Mouse (Mus musculus) CD8-positive naive resting alpha-beta T cell, adult 2 months (primary cell): ENCODE data around the gene Fam178b.
"Not testable (repeated sequence)": the region's sequence is repeated elsewhere in the genome, so short reads cannot be mapped to it uniquely, and the experiment has no call there.

Experiments used
- DNase-seq, 2 experiments: peaks; one replicate each; pipeline ENCODE4 v3.0.0; 2022; ENCODE audit warnings: low read depth in 2 of 2, low spot score in 2 of 2

Gene Fam178b

GRCm38 (mm10) chr1:36631391-36631790 lies 51.6 kb downstream of the Fam178b start:
- no peak for DNase-seq

GRCm38 (mm10) chr1:36630053-36630739 lies 52.8 kb downstream of the Fam178b start:
- no peak for DNase-seq

- no peak for DNase-seq
These were observed 54.4 kb downstream of the Fam178b start for GRCm38 (mm10) chr1:36628585-36628984.

- DNase-seq = no peak
These were observed 57.5 kb downstream of the Fam178b start for GRCm38 (mm10) chr1:36625442-36625841.

GRCm38 (mm10) chr1:36615958-36616357 lies 67.0 kb downstream of the Fam178b start:
- not testable (repeated sequence) for DNase-seq

- no peak for DNase-seq
These were observed 67.8 kb downstream of the Fam178b start for GRCm38 (mm10) chr1:36615188-36615587.

- no peak for DNase-seq
These were observed 68.4 kb downstream of the Fam178b start for GRCm38 (mm10) chr1:36614584-36614983.

- no peak for DNase-seq
These were observed 69.5 kb downstream of the Fam178b start for GRCm38 (mm10) chr1:36613374-36613895.

- no peak for DNase-seq
These were observed 70.6 kb downstream of the Fam178b start for GRCm38 (mm10) chr1:36612362-36612761.

GRCm38 (mm10) chr1:36611449-36612123 lies 71.4 kb downstream of the Fam178b start:
- no peak for DNase-seq

GRCm38 (mm10) chr1:36608211-36608610 lies 74.8 kb downstream of the Fam178b start:
- no peak for DNase-seq

GRCm38 (mm10) chr1:36606951-36607350 lies 76.0 kb downstream of the Fam178b start:
- no peak for DNase-seq

GRCm38 (mm10) chr1:36604254-36605156 lies 78.5 kb downstream of the Fam178b start:
- no peak for DNase-seq

GRCm38 (mm10) chr1:36603361-36603760 lies 79.6 kb downstream of the Fam178b start:
- no peak for DNase-seq

GRCm38 (mm10) chr1:36602271-36602670 lies 80.7 kb downstream of the Fam178b start:
- DNase-seq = no peak

- DNase-seq = no peak
These were observed 84.6 kb downstream of the Fam178b start for GRCm38 (mm10) chr1:36598411-36598810.

- no peak for DNase-seq
These were observed 86.9 kb downstream of the Fam178b start for GRCm38 (mm10) chr1:36596114-36596513.

- DNase-seq = no peak
These were observed 87.6 kb downstream of the Fam178b start for GRCm38 (mm10) chr1:36595167-36595931.

GRCm38 (mm10) chr1:36593099-36593498 lies 89.9 kb downstream of the Fam178b start:
- DNase-seq = no peak

- no peak for DNase-seq
These were observed 91.6 kb downstream of the Fam178b start for GRCm38 (mm10) chr1:36591408-36591807.

- DNase-seq = no peak
These were observed 92.3 kb downstream of the Fam178b start for GRCm38 (mm10) chr1:36590664-36591063.
